Mouse (Mus musculus) thymus, postnatal 0 days (tissue): ENCODE measurements around the gene Tulp1. TPM values are rescaled to one million over a fixed set of nuclear protein-coding genes. Genes with fewer than 3 reads are reported as not detected.
"Not testable (repeated sequence)": the region's sequence is repeated elsewhere in the genome, so short reads cannot be mapped to it uniquely, and the experiment has no call there.

Experiments used
- DNase-seq: peaks from one replicate; pipeline ENCODE4 v3.0.0-alpha.2; 2015; ENCODE audit warnings: low spot score
- polyA plus RNA-seq: library from polyadenylated mRNA; unstranded; fragments of >200 nt; fragmentation: Nextera tagmentation; extraction: Ambion mirVana; gene quantifications from 2 replicates; pipeline ENCODE4 v1.2.1, GENCODE M21; 2015

Gene Tulp1
- polyA plus RNA-seq, result 0.54 and 0.56 TPM in 2 replicates

DNA sequence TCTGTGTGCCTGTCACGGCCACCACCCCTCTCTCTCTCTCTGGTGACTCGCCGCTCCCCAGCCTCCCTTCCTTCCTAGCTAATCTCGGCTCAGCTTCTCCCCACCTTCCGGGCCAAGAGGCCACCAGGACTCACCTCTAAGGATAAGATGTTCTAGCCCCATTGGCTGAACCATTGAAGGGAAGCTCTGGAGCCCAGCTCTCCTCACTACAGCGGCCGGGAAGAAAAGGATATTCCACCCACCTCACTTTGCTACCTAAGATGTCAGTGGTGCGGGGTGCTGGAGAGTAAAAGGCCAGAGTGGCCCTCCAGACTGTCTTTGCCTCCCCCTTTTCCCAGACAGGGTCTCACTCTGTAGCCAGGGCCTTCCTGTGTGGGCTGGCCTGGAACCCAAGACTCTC is at the start of gene Tulp1:
Gene Tulp1 (minus strand): TSS at position 101 of the 400 bp plus-strand sequence.
- DNase-seq, result no peak

DNA sequence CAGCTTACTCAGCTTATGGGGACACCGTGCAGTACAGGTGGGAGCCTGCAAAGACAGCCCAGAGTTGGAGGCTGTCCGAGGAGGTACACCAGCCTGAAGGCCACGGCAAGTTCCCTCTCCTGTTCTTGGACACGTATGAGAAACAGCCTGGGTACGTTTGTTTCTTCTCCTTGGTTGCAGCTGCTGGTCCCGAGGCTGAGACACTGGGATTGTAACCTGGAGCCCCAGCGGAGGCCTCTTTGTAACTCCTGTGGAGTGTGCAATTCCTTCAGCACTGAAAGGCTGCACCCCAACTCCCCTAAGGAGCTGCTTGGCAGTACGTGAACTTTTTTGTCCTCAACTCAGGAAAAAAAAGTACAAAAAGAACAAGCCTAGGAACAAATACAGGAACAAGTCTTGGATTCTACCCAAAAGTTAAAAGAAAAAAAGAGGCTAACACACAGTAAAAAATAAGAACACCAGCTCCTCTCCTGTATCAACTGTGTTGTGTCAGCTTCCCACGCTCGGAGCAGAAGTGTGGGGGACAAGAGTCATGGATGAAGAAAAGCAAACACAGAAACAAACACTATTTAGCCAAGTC is 46.4 kb upstream of the Tulp1 start:
- DNase-seq, result no peak

DNA sequence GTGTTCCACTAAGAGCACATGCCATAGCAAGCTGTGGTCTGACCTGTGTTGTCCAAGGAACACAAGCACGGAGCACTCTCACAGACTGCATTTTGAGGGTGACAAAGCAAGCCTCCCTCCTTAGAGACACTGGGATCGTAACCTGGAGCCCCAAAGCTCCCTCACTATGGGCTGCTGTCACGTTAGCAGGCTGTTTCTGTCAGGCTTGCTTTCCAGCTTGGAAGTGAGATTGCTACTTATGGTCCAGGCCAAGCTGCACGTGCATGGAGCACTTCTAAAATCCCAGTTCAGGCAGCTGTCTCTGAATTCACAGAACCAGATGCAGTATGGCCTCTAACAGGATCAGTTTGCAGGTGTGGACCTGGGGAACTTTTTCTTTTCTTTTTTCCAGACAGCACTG is 45.7 kb upstream of the Tulp1 start:
- DNase-seq, result no peak

DNA sequence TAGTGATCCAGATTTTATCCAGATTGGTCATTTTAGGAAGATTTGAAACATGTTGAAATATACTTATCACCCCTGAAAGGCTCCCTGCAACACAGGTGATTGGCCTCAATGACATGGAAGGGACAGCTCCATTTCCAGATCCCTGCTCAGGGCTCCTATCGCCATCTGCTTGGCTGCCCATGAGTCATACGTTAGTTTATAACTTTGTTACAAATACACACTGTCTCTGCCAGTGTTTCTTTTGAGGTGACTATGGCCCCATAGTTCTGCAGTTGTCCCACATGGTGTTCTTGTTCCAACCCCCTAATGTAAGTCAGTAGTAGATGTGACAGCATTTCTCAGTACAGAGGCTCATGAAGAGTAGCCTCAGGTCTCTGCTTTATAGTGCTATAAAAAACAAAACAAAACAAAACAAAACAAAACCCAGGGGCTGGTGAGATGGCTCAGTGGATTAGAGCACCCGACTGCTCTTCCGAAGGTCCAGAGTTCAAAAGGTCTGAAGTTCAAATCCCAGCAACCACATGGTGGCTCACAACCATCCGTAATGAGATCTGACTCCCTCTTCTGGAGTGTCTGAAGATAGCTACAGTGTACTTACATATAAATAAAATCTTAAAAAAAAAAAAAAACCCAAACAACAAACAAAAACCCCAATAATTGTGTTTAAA is 43.4 kb upstream of the Tulp1 start:
- no peak for DNase-seq

DNA sequence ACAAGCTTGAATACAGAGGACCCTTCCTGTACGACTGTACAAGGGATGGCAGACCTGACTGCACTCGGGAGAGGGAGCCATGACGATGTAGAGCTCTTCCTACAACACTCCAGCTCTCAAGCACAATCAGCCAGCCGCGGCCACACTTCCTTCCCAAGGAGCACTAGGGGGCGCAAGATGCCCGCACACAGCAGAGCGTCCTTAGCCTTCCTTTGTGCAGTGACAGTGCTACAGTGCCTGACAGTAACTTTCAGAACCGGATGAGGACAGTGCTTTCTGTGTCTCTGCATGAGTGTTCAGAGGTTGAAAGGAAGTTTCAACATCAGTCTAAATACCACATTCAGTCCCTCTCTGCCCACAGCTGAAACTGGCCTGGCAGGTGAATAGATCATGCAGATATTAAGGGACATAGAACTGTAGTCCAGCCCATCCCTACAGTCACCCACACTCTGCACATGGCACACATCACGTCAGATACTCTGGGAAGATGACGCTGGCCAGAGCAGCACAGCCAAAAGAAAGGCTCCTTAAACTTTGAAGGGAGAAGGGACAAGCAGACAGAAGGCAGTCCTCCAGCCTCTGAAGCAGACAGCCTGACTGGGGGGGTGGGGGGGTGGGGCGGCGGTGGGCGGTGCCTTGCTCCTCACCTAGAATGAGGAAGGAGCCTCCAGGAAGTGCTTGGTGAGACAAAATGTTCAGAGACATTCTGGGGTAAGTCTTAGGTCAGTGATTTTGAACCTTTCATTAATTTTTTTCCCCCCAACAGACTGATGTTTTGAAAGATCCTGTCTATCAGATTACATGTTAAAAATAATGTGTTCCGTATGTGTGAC is 42.6 kb upstream of the Tulp1 start:
- DNase-seq, result peak; percentile 86

DNA sequence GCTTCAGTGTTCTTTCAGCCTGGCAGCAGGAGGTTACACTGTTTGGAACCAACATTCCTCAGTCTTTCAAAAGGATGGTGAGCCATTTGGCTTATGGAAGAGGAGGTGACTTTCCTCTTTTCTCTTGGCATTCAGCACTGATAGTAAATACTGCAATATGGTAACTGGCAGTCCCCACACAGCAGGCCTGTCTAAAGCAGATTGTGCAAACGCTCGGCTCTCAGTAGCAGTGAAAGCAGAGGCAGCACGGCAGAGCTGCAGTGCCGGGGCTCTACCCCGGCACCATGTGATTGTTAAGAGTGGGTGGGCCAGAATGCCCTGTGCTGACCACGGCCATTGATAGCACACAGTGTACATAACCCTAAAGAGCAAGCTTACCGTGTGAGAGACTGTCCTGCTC is 41.4 kb upstream of the Tulp1 start:
- DNase-seq, result no peak

DNA sequence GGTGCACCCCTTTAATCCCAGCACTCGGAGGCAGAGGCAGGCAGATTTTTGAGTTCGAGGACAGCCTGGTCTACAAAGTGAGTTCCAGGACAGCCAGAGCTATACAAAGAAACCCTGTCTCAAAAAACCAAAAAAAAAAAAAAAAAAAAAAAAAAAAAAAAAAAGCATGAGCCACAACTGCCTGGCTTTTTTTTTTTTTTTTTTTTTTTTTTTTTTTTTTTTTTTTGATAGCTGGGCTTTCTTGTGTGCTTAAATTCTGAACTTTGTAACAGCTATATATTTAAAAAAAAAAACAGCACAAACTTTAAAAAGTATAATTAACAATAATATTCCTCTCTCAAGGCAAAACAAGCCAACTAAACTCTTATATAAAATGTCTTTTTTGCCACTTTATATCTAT is 39.7 kb upstream of the Tulp1 start:
- DNase-seq, result not testable (repeated sequence)

DNA sequence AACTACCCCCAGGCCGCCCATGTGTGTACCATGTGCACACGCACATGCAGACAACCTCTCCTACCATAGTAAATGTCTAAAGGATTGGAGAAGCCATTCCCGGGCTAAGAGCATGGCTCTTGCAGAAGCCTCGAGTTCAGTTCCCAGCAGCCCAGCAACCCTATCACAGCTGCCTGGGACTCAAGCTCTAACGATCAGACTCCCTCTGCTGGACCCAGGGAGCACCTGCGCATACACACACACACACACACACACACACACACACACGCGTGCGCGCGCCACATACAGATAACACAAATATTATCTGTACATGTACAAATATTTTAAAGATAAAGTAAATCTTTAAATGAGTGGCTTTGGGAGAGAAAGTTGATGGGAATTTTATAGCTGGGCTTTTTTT is 39.3 kb upstream of the Tulp1 start:
- DNase-seq, result no peak

DNA sequence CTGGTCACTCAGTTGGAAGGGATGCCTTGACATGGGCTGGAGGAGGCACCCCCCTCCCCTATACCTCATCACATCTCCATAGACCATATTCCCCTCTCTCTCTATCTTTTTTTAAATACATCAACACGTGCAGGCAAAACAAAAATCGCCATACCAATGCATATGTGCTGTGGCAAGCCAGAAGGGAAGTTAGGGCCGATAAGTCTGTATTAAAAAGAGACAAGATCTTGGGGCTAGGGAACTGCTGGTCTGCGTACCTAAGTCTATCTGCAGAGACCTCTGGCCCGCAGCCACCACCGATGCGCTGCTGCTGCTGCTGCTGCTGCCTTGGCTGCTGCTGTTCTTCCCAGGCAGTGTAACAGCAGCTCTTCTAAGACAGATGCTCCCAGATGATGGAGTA is 30.0 kb upstream of the Tulp1 start:
- DNase-seq, result no peak

DNA sequence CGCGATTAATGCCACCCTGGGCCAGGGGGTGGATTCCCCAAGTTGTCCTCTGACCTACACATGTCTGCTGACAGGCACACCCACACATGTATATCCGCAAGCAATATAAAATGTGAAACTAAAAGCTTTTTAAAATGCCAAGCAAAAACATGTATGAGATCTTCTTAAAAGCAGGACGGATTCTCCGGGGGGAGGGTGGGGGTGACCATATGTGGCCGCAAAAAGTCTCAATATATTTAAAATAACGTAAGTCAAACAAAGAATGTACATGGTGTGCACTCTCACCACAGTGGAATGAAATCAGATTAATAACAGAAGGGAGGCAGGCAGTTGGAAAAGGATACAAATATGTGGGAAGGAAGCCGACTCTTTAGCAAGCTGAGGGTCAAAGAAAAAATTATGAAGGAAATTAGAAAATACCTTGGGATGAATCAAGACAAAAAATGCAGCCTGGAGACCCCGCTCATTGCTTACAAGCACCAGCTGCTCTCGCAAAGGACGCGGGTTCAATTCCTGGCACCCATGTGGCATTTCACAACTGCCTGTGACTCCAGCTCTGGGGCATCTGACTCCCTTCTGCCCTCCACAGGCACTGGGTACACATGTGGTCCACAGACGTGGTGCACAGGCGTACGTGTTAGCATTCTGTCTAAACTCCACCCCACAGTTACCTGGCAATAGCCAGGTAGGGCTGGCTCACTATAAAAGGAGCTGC is 29.2 kb upstream of the Tulp1 start:
- DNase-seq, result no peak

DNA sequence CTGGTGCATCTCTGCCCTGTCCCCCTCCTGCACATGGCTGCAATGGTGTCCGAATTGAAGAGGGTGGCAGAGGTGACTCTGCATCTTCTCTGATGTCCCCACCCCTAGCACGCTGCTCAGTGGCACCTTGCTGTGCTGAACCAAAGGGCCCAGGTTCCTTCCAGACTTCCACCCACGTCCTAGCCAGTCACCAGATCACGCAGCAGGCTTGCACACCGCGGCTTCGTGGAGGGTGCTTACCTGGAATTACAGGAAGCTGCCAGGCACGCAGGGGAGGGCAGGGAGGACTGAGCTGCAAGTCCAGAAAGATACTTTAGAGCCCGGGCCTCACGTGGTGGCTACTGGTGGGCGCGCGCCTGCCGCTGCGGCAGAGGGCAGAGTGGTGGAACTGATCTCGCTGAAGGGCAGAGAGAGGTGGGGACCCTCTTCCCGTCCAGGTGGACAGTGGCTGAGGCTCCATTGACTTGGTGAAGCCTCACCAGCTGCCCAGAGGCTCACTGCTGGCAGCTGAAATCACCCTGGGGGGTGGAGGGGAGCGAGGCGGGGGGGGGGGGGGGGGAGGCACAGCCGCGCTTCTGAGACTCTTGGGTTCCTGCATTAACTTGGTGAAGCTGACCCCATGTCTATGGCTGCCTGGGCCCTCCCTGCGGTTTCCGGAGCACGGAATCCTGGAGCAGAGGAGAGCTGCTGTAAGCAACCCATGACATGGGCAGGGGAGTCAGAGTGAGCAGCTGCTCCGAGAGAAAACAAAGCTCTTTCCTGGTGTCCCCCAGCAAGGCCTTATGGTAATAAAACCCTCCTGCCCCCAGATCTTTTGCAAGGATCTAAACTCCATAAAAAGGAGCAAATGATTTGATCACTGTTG is 26.8 kb upstream of the Tulp1 start:
- peak; percentile 22 for DNase-seq

DNA sequence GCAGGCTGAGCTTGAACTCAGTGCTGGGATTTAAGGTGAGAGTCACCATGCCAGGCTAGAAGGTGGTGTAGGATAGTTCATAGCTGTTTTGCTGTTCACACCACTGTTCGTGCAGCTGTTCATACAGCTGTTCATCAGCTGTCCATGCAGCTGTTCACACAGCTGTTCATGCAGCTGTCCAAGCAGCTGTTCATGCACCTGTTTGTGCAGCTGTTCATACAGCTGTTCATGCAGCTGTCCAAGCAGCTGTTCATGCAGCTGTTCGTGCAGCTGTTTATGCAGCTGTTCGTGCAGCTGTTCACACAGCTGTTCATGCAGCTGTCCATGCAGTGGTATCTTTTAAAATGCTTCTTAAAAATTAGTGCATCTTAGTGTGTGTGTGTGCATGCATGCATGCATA is 23.5 kb upstream of the Tulp1 start:
- DNase-seq, result no peak

DNA sequence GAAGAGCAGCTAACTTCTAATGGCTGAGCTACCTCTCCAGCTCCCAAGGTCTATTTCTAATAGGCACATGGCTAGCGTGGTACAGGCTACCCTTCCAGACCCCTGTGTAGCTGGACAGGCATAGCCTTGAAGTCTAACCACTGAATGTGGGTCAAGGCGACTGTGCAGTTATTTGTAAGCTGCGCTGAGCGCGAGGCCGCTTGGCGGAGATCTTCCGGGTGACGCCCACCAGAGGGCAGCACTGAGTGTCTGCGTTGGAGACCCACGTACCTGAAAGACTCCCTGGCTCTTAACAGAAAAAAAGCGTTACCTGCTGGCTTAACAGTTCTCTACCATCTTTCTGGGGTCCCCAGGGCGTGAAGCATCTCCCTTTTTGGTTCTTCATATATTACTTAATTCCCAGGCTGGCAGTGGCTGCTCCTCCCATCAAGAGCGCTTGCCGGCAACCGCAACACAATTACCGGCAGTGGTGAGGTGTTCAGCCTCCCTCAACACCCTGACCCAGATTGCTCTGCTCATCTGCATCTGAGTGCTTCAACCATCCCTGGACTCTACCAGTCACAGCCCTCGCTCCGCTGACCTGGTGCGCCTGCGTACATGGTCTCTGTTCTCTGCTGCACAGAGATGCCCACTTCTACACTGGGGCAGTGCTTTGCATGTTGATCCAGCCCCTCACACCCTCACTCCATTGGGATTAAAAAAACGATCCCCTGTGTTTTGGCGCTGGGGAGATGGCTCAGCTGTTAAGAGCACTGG is 21.3 kb upstream of the Tulp1 start:
- DNase-seq, result peak; percentile 84

DNA sequence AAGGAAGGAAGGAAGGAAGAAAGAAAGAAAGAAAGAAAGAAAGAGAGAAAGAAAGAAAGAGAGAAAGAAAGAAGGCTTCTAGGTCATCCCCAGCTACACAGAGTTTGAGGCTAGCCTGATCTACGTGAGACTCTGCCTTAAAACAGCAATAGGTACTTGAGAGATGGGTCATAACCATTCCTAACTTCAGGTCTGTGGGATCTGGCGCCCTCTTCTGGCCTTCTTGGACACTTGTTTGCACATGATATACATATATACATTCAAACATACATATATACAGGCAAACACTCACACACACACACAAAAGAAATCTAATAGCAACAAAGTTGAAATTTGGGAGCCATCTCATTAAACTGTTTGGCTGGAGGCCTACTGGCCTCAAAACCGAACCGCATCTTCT is 19.3 kb upstream of the Tulp1 start:
- DNase-seq, result peak; percentile 58

DNA sequence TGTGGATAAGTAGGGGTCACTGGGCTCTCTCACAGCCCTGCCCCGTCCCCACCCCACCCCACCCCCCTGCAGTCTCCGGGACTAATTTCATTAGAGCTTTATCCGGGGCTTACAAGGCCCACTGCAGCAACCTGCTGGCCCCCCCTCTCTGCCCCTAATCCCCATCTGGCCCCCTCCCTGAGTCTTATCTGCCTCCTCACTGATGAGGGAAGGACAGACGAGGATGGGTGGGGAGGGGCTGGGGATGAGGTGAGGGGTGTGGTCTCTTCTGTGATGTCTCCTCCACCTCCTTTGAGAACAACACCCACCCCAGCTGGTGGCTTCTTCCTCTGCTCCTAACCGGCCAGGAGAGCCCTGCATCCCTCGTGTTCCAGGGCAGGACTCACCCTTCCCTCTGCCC is 15.2 kb upstream of the Tulp1 start:
- no peak for DNase-seq

DNA sequence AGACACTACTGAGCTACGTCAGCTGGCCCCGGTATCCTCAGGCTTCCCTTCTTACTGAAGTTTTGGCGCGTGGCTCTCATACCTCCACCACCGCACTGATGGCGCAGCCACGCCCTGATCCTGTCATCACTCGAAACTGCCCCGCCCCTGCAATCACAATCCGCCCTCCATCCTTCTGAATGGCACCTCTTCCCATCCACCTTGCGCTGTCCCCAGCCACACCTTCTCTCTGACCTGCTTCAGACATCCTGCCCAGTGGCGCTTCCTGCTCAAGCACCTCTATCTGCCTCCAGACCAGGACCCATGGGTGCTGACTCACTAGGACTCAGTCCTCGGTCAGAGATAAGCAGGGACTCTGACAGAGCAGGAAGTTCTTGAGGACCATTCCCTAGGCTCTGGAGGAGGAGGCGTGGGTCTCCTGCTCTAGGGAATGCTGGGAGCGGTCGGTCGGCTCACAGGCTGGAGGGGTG is 10.6 kb upstream of the Tulp1 start:
- peak; percentile 51 for DNase-seq

DNA sequence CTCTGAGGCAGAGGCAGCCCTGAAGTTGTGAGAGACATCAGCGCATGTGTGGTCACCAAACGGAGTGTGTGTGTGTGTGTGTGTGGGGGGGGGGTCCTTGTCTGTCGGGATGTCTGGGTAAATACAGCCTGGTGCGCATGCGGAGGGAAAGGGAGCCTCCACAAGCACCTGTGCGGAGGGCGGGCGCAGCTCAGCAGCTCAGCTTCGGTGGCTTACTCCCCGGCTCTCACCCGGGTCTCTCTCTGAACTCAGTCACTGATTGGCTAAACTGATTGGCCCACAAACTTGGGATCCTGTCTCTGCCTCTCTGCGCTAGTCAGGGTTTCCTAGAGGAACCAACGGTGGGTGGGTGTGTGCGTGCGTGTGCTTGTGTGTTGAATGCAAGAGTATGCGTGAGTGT is 9.5 kb upstream of the Tulp1 start:
- peak; percentile 91 for DNase-seq

DNA sequence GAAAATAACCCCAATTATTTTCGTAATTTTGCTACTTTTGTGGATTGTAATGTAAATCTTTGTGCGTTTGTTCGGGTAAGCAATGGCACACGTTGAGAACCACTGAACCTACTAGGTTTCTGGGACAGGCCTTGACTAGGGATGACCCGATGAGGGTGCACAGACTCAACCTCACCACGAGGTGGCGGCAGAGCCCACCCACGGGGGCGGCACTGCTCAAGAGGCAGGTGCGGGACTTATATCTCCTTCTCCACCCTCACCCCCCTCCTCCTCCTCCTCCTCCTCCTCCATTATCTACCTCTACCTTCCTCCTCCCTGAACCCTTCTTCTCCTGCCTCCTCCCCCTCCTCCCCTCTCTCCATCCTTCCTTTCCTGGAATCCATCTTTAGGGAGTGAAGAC is 8.8 kb upstream of the Tulp1 start:
- DNase-seq, result peak; percentile 90

DNA sequence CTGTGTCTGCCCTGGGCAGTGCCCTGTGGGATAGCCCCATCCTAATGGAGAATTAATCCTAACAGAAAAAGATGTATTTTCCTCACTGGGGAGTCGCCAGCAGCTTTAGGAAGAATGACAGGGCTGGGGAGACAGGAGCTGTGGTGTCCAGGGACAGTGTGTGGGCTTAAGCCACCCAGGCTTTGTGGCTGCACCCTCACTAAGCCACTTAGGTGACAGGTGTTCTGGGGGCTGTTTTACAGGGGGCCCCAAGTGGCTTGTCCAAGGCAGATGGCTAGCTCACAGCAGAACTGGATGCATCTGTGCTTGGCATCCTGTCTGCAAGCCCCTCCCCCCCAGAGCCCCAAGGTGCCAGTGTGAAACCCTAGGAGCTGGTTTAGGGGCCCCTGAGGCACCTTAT is 6.9 kb upstream of the Tulp1 start:
- DNase-seq, result peak; percentile 44

DNA sequence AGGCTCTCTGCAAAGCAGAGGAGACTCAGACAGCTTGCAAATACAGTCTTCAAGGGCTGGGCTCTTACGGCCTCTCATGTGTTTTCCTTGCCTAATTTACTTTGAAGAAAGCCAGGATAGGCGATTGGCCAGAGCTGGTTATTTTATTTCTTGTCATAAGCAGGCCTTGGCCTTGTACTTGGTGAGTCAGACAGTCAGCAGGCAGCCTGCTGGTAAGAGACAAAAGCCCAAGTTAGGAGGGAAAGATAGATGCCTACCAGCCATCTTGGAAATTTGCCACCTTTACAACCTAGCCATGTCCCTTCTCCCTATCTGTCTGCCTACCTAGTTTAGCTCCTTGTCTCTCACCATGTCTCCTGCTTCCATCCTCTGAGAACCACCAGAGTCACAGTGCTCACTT is 6.3 kb upstream of the Tulp1 start:
- no peak for DNase-seq
